Mouse (Mus musculus): ENCODE data around the gene Fgl2. TPM values are rescaled to one million over a fixed set of nuclear protein-coding genes. Genes with fewer than 3 reads are reported as not detected.

Fgl2 gene
- total RNA-seq, 1 experiment = 0.71 TPM

- no peak for TF ChIP-seq ZNF384 (IDR thresholded peaks at IDR 0.05; ENCODE audit: low read depth, low read length)
- TF ChIP-seq MAFK (IDR thresholded peaks at IDR 0.05; ENCODE audit: insufficient read depth, low read depth, low read length) = no peak
- no peak for TF ChIP-seq ZC3H11A (IDR thresholded peaks at IDR 0.05; ENCODE audit: borderline replicate concordance, low read depth, low read length)
- DNase-seq (ENCODE audit: low read depth, low spot score) = no peak
- Histone ChIP-seq H3K36me3 (ENCODE audit: control insufficient read depth, insufficient read depth, low read length, poor library complexity, severe bottlenecking) (no peaks in the 10 kb centered on the region), H3K4me1 (ENCODE audit: control insufficient read depth in 2 of 2, insufficient read depth in 2 of 2, low read length in 2 of 2, poor library complexity in 1 of 2) (no peaks in the 10 kb centered on the region), H3K9me3 (ENCODE audit: control insufficient read depth, insufficient read depth, low read depth, low read length) (no peaks in the 10 kb centered on the region), H3K9ac (ENCODE audit: insufficient read depth, low read depth, low read length, poor library complexity, severe bottlenecking) (no peak overlapping the region), H3K27ac (ENCODE audit: insufficient read depth, low read depth, low read length, poor library complexity, severe bottlenecking) (no peak overlapping the region), H3K4me3 (ENCODE audit: insufficient read depth in 1 of 2, low read depth in 1 of 2, low read length in 2 of 2, poor library complexity in 1 of 2, severe bottlenecking in 1 of 2) (no peak overlapping the region)
- in situ Hi-C loops (cut with MboI; ENCODE audit: low sequenced_read_pairs in 2 of 2, unreplicated experiment in 2 of 2) = no loop called here
Measured at GRCm38 (mm10) chr5:21420609-21421008, 48.2 kb downstream of the Fgl2 start.

GRCm38 (mm10) chr5:21424614-21425602 is 52.5 kb downstream of the Fgl2 start, which contains the start of the genes Ccdc146 and Fam185a:
Ccdc146 (minus strand) TSS chr5:21424677.
Fam185a (plus strand) TSS chr5:21424958.
- Histone ChIP-seq H3K4me3 (ENCODE audit: insufficient read depth in 1 of 2, low read depth in 1 of 2, low read length in 2 of 2, poor library complexity in 1 of 2, severe bottlenecking in 1 of 2) (peak within 1 kb of the TSS; percentile 74 to 89), H3K9ac (ENCODE audit: insufficient read depth, low read depth, low read length, poor library complexity, severe bottlenecking) (peak within 1 kb of the TSS; percentile 79), H3K36me3 (ENCODE audit: control insufficient read depth, insufficient read depth, low read length, poor library complexity, severe bottlenecking) (no peaks in the 10 kb centered on the region), H3K9me3 (ENCODE audit: control insufficient read depth, insufficient read depth, low read depth, low read length) (no peaks in the 10 kb centered on the region), H3K4me1 (ENCODE audit: control insufficient read depth in 2 of 2, insufficient read depth in 2 of 2, low read length in 2 of 2, poor library complexity in 1 of 2) (no peaks in the 10 kb centered on the region), H3K27ac (ENCODE audit: insufficient read depth, low read depth, low read length, poor library complexity, severe bottlenecking) (no peak within 1 kb of the TSS)
- peak; percentile 95 for DNase-seq (ENCODE audit: low read depth, low spot score)
- in situ Hi-C loops (cut with MboI; ENCODE audit: low sequenced_read_pairs in 2 of 2, unreplicated experiment in 2 of 2) = no loop called here
- TF ChIP-seq HCFC1 (IDR thresholded peaks at IDR 0.05; ENCODE audit: borderline replicate concordance, insufficient read depth, low read length) = peak; percentile 99
- peak; percentile 91 for TF ChIP-seq CHD2 (IDR thresholded peaks at IDR 0.05; ENCODE audit: low read depth, low read length)
- TF ChIP-seq ZNF384 (IDR thresholded peaks at IDR 0.05; ENCODE audit: low read depth, low read length) = peak; percentile 96
- TF ChIP-seq ZC3H11A (IDR thresholded peaks at IDR 0.05; ENCODE audit: borderline replicate concordance, low read depth, low read length) = no peak
- TF ChIP-seq MAFK (IDR thresholded peaks at IDR 0.05; ENCODE audit: insufficient read depth, low read depth, low read length) = no peak

GRCm38 (mm10) chr5:21426666-21427065 is 54.2 kb downstream of the Fgl2 start:
- no peak for DNase-seq (ENCODE audit: low read depth, low spot score)
- in situ Hi-C loops (cut with MboI; ENCODE audit: low sequenced_read_pairs in 2 of 2, unreplicated experiment in 2 of 2) = no loop called here
- Histone ChIP-seq H3K4me3 (ENCODE audit: insufficient read depth in 1 of 2, low read depth in 1 of 2, low read length in 2 of 2, poor library complexity in 1 of 2, severe bottlenecking in 1 of 2) (no peak overlapping the region), H3K36me3 (ENCODE audit: control insufficient read depth, insufficient read depth, low read length, poor library complexity, severe bottlenecking) (no peaks in the 10 kb centered on the region), H3K27ac (ENCODE audit: insufficient read depth, low read depth, low read length, poor library complexity, severe bottlenecking) (no peak overlapping the region), H3K9ac (ENCODE audit: insufficient read depth, low read depth, low read length, poor library complexity, severe bottlenecking) (no peak overlapping the region; the same call in 1 of the 2 replicates), H3K9me3 (ENCODE audit: control insufficient read depth, insufficient read depth, low read depth, low read length) (no peaks in the 10 kb centered on the region), H3K4me1 (ENCODE audit: control insufficient read depth in 2 of 2, insufficient read depth in 2 of 2, low read length in 2 of 2, poor library complexity in 1 of 2) (no peaks in the 10 kb centered on the region)
- no peak for TF ChIP-seq MAFK (IDR thresholded peaks at IDR 0.05; ENCODE audit: insufficient read depth, low read depth, low read length)
- no peak for TF ChIP-seq ZC3H11A (IDR thresholded peaks at IDR 0.05; ENCODE audit: borderline replicate concordance, low read depth, low read length)
- no peak for TF ChIP-seq CHD2 (IDR thresholded peaks at IDR 0.05; ENCODE audit: low read depth, low read length)
- TF ChIP-seq HCFC1 (IDR thresholded peaks at IDR 0.05; ENCODE audit: borderline replicate concordance, insufficient read depth, low read length) = no peak

Other genes starting within 250 kb of the Fgl2 start
- gene Gsap, start 186.4 kb upstream of the Fgl2 start, total RNA-seq (2012; rRNA removed) = 2.8 and 4.2 TPM in 2 replicates
- 0.16 TPM in 1 of 2 replicates, not detected in the other for gene Ccdc146, start 52.0 kb downstream of the Fgl2 start, total RNA-seq (2012; rRNA removed)
- 13.4 and 14.1 TPM in 2 replicates for gene Fam185a, start 52.3 kb downstream of the Fgl2 start, total RNA-seq (2012; rRNA removed)
- 0.13 and 0.16 TPM in 2 replicates for gene Lrrc17, start 170.9 kb downstream of the Fgl2 start, total RNA-seq (2012; rRNA removed)

Data from ES-E14 (cell line).